Mouse (Mus musculus): ENCODE results near the gene Nod2.
A peak's percentile ranks its signal among the peaks of the same experiment; 100 is the strongest.

Nod2 gene

GRCm38 (mm10) chr8:88646837-88647778, at the start of gene Nod2:
Gene Nod2, plus strand, starts transcription at chr8:88647315.
- peak; percentile 87 to 88 for DNase-seq (ENCODE audit: low spot score in 2 of 2)

- no peak for DNase-seq (ENCODE audit: low spot score in 2 of 2)
These were observed 48.5 kb upstream of the Nod2 start for GRCm38 (mm10) chr8:88598578-88598977.

- DNase-seq (ENCODE audit: low spot score in 2 of 2), result no peak
These were observed 47.6 kb upstream of the Nod2 start for GRCm38 (mm10) chr8:88599491-88599890.

- no peak for DNase-seq (ENCODE audit: low spot score in 2 of 2)
These were observed 43.6 kb upstream of the Nod2 start for GRCm38 (mm10) chr8:88603446-88603989.

GRCm38 (mm10) chr8:88604065-88605038, 42.8 kb upstream of the Nod2 start:
- DNase-seq (ENCODE audit: low spot score in 2 of 2), result peak; percentile 25 to 62

- DNase-seq (ENCODE audit: low spot score in 2 of 2), result no peak
These were observed 41.6 kb upstream of the Nod2 start for GRCm38 (mm10) chr8:88605361-88606040.

- DNase-seq (ENCODE audit: low spot score in 2 of 2), result no peak
These were observed 38.1 kb upstream of the Nod2 start for GRCm38 (mm10) chr8:88609036-88609435.

GRCm38 (mm10) chr8:88610271-88610670, 36.8 kb upstream of the Nod2 start:
- no peak for DNase-seq (ENCODE audit: low spot score in 2 of 2)

GRCm38 (mm10) chr8:88614981-88615380, 32.1 kb upstream of the Nod2 start:
- no peak for DNase-seq (ENCODE audit: low spot score in 2 of 2)

- DNase-seq (ENCODE audit: low spot score in 2 of 2), result no peak
These were observed 28.5 kb upstream of the Nod2 start for GRCm38 (mm10) chr8:88618612-88619011.

- DNase-seq (ENCODE audit: low spot score in 2 of 2), result no peak
These were observed 27.6 kb upstream of the Nod2 start for GRCm38 (mm10) chr8:88619513-88619912.

- no peak for DNase-seq (ENCODE audit: low spot score in 2 of 2)
These were observed 26.2 kb upstream of the Nod2 start for GRCm38 (mm10) chr8:88620931-88621330.

- peak; percentile 60 to 69 for DNase-seq (ENCODE audit: low spot score in 2 of 2)
These were observed 25.7 kb upstream of the Nod2 start for GRCm38 (mm10) chr8:88621408-88621807.

- DNase-seq (ENCODE audit: low spot score in 2 of 2), result no peak
These were observed 23.8 kb upstream of the Nod2 start for GRCm38 (mm10) chr8:88623351-88623750.

GRCm38 (mm10) chr8:88624276-88624675, 22.8 kb upstream of the Nod2 start:
- no peak for DNase-seq (ENCODE audit: low spot score in 2 of 2)

- DNase-seq (ENCODE audit: low spot score in 2 of 2), result no peak
These were observed 20.7 kb upstream of the Nod2 start for GRCm38 (mm10) chr8:88626433-88626832.

- DNase-seq (ENCODE audit: low spot score in 2 of 2), result no peak
These were observed 20.2 kb upstream of the Nod2 start for GRCm38 (mm10) chr8:88626940-88627264.

- DNase-seq (ENCODE audit: low spot score in 2 of 2), result peak; percentile 42 to 69
These were observed 19.7 kb upstream of the Nod2 start for GRCm38 (mm10) chr8:88627265-88627991.

GRCm38 (mm10) chr8:88628001-88628774, 18.9 kb upstream of the Nod2 start:
- DNase-seq (ENCODE audit: low spot score in 2 of 2), result no peak

- no peak for DNase-seq (ENCODE audit: low spot score in 2 of 2)
These were observed 16.9 kb upstream of the Nod2 start for GRCm38 (mm10) chr8:88630225-88630624.

Measured in urinary bladder, postnatal 36 days (tissue).